Mouse (Mus musculus) gastrocnemius, postnatal 25 days (tissue): ENCODE data around the gene Vmn2r7. TPM values are rescaled to one million over a fixed set of nuclear protein-coding genes. Genes with fewer than 3 reads are reported as not detected.
"Not testable (repeated sequence)": the region's sequence is repeated elsewhere in the genome, so short reads cannot be mapped to it uniquely, and the experiment has no call there.

Experiments
- DNase-seq: peaks from one replicate; pipeline ENCODE4 v3.0.0; 2022
- long read RNA-seq, 2 experiments: library from polyadenylated mRNA; stranded (forward); transcript quantifications; one replicate each; pipeline ENCODE4 v2.0.0; 2021
- total RNA-seq, 2 experiments: library from RNA; stranded (reverse); gene quantifications; 1 replicate in 1 of 2; 2 replicates in 1 of 2; pipeline ENCODE4 v1.2.3; 2021

The Vmn2r7 gene
- not detected for total RNA-seq
- long read RNA-seq, experiment 1, result 0 reads
- long read RNA-seq, experiment 2, result 0 reads

DNA sequence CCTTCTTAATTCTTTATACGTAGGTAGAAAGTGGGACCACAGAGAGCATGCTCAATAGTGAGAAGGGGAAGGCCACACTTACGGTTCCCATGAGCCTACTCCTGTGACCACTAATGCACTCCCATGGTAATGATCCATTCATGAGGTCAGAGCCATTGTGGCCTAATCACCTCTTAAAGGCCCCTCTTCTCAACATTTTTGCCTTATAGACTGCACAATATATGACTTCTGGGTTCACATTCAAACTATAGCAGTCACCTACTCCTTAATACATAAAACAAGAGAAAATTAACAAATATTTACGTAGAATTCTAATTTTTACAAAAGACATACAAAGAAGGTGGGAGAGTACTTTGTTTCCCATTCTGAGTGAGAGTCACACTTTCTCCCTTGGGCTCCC is at the start of gene Vmn2r7:
Vmn2r7 (minus strand) TSS at position 101 of the 400 bp plus-strand sequence.
- DNase-seq, result not testable (repeated sequence)

GRCm38 (mm10) chr3:64889725-64890124 is 45.2 kb upstream of the Vmn2r7 start:
- no peak for DNase-seq

DNA sequence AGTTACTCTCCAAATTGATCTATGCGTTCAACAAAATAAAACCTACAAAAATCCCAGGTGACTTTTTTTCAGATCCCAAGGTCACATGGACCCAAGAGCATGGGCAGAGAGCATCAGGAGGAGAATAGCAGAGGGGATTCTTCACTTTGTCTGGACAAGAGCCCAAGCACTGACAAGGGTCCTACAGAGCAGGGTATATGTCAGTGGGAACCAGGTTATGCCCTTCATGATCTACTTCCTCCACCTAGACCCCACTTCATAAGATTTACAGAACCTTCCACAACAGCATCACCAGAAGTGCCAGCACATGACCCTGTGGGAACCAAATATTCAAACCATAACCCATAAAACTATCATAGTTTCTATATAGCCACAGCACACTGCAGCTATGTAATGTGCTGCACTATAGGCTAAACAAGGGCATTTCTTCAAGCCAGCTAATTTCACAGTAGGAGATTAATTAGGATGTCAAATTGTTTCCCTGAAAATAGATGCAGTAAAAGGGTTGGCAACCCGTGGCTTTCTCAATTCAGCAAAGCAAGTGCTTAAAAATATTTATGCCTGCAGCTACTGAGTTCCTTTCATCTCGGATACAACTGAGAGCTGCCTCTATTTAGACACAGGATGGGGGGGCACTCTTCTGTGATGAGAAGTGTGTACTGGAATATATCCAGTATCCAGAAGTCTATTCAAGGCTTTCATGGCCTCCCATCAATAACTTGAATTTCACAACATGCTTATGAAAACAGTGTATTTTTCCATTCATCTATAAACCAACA is 33.8 kb upstream of the Vmn2r7 start:
- no peak for DNase-seq

DNA sequence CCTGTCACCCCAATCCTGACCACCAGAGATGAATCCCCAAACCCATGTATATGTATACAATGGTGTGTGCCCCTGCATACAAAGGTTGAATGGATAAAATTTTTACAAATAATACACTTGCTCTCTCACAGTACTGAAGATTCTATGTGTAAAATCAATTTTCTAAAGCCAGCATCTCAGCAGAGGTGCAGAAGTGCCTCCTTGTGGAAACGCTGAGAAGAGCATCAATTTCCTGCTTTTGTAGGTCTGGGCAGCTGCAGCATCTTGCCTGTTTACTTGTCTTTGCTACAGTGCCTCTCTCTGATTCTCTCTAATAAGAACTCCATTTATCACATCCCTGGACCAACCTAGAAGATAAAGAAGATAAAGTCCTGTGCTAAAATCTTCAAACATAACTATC is 32.1 kb upstream of the Vmn2r7 start:
- DNase-seq, result no peak

DNA sequence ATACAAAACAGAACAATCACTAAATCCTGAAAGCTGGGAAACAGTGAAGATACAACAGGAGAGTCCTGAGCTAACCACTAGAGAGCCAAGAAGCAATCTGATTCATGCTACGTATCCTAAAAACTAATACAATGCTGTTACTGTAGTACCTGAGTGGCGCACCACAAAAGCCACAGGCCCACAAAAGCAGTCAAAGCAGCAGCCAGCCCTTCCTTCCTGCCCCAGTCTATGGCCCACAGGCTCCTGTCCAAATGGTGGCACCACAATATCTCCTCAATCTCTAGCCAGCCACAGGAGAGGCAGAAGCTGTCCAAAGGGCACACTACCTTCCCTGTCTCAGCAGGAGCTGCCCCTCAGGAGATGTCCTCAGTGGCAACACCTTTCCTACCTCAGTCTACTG is 1.7 kb downstream of the Vmn2r7 start:
- DNase-seq, result no peak

- no peak for DNase-seq
These were observed 2.3 kb downstream of the Vmn2r7 start for GRCm38 (mm10) chr3:64842299-64842698.

- DNase-seq, result no peak
These were observed 13.4 kb downstream of the Vmn2r7 start for GRCm38 (mm10) chr3:64831134-64831533.

GRCm38 (mm10) chr3:64791245-64791591 is 53.3 kb downstream of the Vmn2r7 start:
- no peak for DNase-seq

DNA sequence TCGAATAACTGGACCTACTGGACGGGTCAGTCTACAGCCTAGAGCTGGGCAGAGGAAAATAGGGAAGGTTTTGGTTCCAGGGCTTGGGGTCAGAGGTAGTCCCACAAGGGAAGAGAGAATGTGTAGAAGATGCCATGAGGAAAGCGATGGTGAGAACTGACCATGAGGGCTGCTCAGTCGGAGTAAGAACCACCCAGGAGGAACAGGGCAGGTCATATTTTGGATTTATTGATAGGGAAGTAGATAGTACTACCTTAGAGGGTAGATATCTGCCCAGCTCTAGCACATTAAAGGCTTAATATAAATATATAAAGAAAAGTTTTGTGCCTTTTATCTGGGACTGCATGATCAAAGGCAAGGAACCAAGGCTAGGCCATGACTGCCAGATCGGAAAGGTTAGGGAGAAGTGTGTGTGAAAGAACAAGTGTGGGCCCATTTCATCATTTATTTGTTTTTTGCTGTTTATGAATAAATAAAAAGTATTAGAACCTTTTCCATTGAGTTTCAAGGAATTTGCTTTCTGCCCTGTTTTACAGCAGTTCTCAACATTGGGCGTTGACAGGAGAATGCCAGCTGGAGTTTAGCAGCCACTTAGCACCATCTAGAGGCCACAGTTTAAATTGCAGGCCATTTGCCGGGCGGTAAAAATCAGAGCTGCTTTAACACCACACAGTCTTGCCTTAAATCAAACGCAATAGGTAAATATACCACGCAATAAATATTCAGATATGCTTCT is 53.9 kb downstream of the Vmn2r7 start:
- peak; percentile 7 for DNase-seq

GRCm38 (mm10) chr3:64782901-64783300 is 61.7 kb downstream of the Vmn2r7 start:
- DNase-seq, result no peak

DNA sequence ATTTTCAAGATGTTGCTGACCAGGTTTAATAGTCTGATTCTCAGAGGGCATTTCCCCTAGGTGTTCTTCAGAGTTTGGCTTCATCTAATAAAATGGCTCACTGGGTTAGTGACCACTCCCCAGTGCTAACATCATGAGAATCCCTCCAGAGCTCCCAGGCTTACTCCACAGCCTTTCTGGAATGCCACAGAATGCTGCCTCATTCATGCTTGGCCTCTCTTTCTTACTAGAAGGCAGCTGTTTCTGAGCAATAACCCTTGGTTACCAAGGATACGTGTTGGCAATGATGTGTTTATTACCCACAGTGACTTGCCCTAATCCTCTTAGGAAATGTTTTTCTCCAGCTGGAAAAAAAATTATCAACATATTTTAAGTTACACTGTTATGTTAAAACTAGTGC is 72.4 kb downstream of the Vmn2r7 start:
- DNase-seq, result no peak

GRCm38 (mm10) chr3:64756145-64756544 is 88.4 kb downstream of the Vmn2r7 start:
- no peak for DNase-seq

GRCm38 (mm10) chr3:64727187-64727970 is 117.2 kb downstream of the Vmn2r7 start:
- DNase-seq, result not testable (repeated sequence)

DNA sequence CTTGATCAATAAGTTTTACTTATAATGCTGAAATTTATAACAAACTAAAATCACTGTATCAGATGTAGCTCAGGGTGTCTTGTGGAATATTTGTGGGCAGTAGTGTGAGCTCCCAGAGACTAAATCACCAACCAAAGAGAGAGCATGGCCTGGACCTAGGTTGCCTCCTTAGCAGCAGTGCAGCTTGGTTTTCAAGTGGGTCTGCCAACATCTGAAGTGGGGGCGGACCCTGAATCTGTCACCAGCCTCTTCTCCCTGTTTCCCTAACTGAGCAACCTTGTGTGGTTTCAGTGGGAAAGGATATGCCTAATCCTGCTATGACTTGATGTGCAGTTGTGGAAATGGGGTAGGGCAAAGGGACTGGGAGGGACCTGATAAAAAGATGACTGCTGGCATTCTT is 118.8 kb downstream of the Vmn2r7 start:
- DNase-seq, result not testable (repeated sequence)

GRCm38 (mm10) chr3:64676069-64676468 is 168.5 kb downstream of the Vmn2r7 start:
- not testable (repeated sequence) for DNase-seq
